Mouse (Mus musculus) brown adipose tissue, adult 24 weeks (tissue): ENCODE data around the gene R3hdm4. TPM values are rescaled to one million over a fixed set of nuclear protein-coding genes. Genes with fewer than 3 reads are reported as not detected.

Experiments
- H3K27ac ChIP-seq: fragments of 200-500 bp; replicated peaks from 2 replicates; pipeline ENCODE4 v1.5.1; 2012; ENCODE audit warnings: low read depth, mild to moderate bottlenecking, low read length
- H3K4me1 ChIP-seq: fragments of 200-500 bp; 2 replicates; pipeline ENCODE4 v1.6.1; 2012; ENCODE audit warnings: low read length, mixed read lengths; ENCODE audit not compliant: control insufficient read depth, insufficient read depth, insufficient read length
- H3K4me3 ChIP-seq: fragments of 200-500 bp; 2 replicates; pipeline ENCODE4 v1.5.1; 2012; ENCODE audit warnings: low read depth, mild to moderate bottlenecking, low read length, moderate library complexity; ENCODE audit not compliant: insufficient read depth
- polyA plus RNA-seq: library from polyadenylated mRNA; stranded (reverse); fragments of >200 nt; gene quantifications from 2 replicates; pipeline ENCODE4 v1.2.4, GENCODE M21; 2012; ENCODE audit not compliant: missing spikeins, insufficient read depth, insufficient read length

Gene R3hdm4
- polyA plus RNA-seq, 1 experiment = 55.0 TPM

DNA sequence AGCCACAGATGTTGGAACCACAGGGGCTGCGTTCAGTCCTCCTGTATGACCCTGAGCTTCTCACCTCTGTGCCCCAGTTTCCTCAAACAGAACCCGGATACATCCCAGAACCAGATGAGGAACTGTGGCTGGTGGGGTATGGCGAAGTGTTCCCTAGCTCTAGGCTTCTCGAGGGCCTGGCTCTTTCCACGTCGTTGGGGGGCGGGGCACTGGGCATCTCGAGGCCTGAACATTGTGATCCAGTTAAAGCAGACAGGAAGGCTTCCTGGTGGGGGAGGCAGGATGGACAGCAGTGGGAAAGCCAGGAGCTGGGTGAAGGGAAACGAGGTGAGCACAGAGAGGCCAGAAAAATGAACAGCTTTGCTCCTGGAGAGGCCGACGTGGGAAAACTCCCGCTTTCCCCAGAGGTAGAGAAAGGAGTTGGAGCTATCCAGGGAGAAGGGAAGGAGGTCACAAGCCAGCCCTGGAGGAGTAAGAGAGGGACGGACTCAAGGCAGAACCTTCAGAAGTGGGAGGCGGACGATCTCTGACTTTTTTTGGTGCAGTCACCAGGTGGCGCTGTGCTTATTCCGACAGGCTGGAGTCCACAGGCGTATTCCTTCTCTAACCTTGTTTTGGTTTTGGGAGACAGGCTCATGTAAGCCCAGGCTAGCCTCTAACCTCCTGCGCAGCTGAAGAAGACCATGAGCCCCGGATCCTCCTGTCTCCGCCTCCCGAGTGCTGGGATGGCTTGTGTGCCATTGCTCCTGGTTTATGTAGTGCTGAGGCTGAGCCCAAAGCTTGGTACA lies 37.5 kb downstream of the R3hdm4 start:
- Histone ChIP-seq H3K4me1 (peaks cover 3% of the 10 kb centered on the region), H3K4me3 (no peak overlapping the region), H3K27ac (no peak overlapping the region)

DNA sequence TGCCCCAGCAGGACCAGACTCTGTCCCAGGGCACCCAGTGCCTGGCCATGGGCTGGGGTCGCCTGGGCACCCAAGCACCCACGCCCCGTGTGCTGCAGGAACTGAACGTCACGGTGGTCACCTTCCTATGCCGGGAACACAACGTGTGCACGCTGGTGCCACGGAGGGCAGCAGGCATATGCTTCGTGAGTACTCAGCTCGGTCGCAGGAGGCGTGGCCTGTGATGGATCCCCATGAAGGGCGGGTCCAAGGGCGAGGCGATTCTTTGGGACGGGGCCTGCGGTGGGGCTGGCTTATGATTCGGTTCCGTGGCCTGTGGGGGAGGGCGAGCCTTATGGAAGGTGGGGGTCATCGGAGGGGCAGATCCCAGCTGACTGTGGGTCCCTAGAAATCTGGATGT lies 39.0 kb downstream of the R3hdm4 start:
- Histone ChIP-seq H3K4me1 (peaks cover 6% of the 10 kb centered on the region), H3K4me3 (no peak overlapping the region), H3K27ac (no peak overlapping the region)

DNA sequence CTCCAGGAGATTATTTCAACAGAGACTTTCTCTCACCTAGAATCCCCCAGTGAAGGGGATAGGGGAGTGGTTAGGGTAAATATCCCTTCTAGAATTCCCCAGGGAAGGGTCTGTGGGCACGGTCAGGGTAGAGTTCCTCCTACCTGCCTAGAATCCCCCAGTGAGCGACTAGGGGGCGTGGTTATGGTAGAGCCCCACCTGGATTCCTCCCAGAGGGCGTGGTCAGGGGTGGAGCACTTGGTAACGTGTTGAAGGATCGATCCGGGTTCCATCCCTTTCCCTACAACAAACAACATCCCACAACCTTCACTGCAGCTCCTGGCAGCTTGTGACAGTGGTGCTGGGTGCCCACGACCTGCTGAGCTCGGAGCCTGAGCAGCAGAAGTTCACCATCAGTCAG lies 40.3 kb downstream of the R3hdm4 start:
- Histone ChIP-seq H3K27ac (no peak overlapping the region), H3K4me1 (peaks cover 6% of the 10 kb centered on the region), H3K4me3 (no peak overlapping the region)

DNA sequence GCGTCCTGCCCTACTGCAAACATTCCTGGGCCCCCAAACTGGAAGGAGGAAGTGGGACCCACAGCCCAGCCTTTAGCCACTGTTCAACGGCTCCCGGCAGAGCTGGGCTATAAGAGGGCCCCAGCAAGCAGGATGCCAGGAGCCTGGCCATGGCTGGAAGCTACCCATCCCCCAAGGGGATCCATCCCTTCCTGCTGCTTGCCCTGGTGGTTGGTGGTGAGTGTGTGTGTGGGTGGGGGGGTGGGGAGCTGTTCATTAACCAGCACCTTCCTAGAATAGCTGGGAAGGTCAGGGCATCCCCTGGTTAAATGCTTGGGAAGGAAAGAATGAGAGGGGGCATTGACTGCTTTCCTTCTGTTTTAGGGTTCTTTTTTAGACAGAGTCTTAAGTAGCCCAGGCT lies 41.5 kb downstream of the R3hdm4 start:
- Histone ChIP-seq H3K4me3 (no peak overlapping the region), H3K27ac (no peak overlapping the region), H3K4me1 (peaks cover 6% of the 10 kb centered on the region)

DNA sequence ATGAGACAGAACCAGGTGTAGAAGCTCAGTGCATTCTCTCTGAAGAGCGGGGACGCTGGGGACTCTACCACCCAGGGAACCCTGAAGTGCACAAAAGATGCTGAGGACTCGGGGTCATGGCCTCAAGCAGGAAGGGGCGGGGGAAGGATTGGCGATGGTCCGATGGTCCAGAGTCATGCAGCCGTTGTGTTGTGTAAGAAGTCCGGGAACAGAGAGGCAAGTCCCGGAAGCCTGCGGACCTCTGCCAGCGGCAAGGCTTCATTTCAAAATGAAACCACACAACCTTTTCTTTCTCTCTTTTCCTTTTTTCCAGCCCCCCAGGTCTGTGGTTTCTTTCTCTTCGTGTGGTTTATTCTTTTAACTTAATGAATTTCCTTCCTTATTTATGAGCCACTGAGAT lies 43.3 kb downstream of the R3hdm4 start:
- peak overlapping the region; percentile 7; the same call in 1 of the 2 replicates for H3K4me3 ChIP-seq
- peak overlapping the region; percentile 17 for H3K27ac ChIP-seq
- peaks cover 3% of the 10 kb centered on the region for H3K4me1 ChIP-seq

DNA sequence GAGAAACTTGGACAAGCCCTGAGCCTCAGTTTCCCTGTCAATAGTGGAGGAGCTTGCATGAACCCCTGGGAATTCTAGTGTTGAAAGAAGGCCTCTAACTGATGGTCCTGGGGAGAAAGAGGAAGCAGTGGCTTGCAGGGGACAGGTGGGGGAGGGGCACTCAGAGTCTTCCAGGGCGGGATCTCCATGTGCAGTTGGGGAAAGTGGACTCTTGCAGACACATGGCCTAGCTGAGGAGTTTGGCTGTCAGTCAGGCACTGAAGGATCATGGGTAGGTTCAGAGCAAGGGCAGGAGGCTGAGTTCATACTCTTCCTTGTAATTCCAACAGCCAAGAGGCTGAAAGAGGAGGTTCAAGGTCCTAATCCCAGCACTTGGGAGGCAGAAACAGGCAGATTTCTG lies 43.8 kb downstream of the R3hdm4 start:
- no peak overlapping the region for H3K27ac ChIP-seq
- H3K4me3 ChIP-seq = no peak overlapping the region
- H3K4me1 ChIP-seq = peaks cover 3% of the 10 kb centered on the region

DNA sequence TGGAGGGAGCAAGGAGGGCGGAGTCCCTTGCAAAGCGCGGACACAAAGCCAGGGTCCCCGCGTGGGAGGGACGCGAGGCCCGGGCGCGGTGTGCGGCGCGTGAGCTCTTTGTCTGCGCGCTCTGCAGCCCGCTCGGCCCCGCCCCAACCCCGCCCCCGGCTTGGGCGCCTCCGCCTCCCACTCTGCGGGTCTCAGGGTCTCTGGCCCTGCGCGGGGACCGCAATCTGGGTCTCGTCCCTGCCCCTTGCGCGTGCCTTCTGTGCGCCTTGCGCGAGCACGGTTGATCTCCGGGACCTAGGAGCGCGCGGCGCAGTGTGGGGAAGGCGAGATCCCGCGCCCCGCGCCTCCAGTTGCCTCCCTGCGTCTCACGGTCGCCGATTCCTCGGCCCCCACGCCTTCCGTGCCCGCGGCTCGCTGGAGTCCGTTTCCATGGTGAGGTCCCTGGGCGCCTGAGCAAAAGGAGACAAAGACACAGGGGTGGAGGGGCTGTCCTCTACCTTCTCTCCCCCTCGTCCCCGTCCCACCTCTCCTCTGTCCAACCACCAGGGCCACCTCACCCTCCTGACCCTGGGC lies 46.6 kb downstream of the R3hdm4 start, which contains the start of the genes Prtn3 and Plppr3:
Gene Prtn3 (plus strand): TSS at position 187 of the 573 bp plus-strand sequence.
Gene Plppr3 (minus strand): TSS at position 345 of the 573 bp plus-strand sequence.
- Histone ChIP-seq H3K4me1 (peaks cover 3% of the 10 kb centered on the region; the same call in 1 of the 2 replicates), H3K27ac (no peak within 1 kb of the TSS), H3K4me3 (peak within 1 kb of the TSS; percentile 48)

DNA sequence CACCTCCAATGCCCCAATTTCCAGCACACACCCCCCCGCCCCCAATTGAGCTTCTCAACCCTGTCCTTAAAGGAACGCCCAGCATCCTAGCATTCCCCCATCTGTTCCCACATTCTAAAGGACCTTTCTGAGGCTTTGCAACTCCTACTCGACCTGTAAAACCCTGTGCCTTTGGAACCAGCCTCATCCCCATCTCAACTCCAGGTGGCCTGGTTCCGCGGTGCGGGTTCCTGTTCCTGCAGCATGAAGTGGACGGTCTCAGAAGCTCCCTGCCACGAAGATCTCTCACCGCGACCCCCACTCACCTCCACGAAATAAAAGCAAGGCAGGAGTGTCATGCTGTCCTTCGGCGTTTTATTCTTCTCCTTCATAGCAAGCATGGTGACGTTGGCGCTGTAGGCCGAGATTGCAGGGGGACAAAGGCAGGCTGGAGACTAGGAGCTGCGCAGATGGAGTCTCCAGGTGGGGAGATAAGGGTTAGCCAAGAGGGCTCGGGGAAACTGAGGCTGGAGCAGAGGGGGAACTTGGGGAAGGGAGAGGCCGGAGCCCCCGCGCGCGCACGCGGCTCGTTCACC lies 47.2 kb downstream of the R3hdm4 start:
- Histone ChIP-seq H3K4me1 (peaks cover 3% of the 10 kb centered on the region; the same call in 1 of the 2 replicates), H3K4me3 (peak overlapping the region; percentile 48), H3K27ac (no peak overlapping the region)

DNA sequence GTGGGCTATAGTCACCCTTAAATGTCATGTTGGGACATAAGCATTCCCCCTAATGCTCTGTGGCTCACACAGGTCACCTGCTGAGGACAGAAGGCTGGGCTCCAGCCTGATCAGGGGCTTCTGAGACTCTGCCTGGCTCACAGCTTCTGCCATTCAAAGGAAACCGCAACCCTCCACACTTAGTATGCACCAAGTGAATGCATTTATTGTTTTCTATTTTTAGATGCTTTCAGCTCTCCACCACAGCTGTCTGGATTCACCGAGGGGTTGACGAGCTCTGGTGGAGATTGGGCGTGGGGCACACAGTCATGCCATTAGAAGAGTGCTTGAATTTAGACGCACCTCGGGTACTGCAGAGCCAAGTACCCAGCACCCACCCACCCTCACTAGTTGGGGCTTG lies 47.7 kb downstream of the R3hdm4 start:
- Histone ChIP-seq H3K4me1 (peaks cover 3% of the 10 kb centered on the region; the same call in 1 of the 2 replicates), H3K27ac (no peak overlapping the region), H3K4me3 (no peak overlapping the region)

DNA sequence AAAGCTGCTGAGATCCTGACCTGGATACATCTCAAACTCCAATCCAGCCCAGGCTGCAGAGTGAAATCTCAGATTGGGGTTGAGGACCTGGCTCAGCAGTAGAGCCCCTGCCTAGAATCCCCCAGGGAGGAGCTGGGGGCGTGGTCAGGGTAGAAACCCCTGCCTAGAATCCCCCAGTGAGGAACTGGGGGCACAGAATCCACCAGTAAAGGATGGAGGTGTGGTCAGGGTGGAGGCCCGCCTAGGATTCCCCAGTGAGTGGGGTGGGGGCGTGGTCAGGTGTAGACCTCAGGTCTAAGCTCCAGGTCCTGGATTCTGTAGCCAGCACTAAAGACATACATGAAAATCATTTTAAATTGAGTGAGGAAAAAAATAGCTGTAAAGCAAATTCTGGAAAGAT lies 48.1 kb downstream of the R3hdm4 start:
- H3K4me3 ChIP-seq = no peak overlapping the region
- no peaks in the 10 kb centered on the region for H3K4me1 ChIP-seq
- H3K27ac ChIP-seq = no peak overlapping the region

DNA sequence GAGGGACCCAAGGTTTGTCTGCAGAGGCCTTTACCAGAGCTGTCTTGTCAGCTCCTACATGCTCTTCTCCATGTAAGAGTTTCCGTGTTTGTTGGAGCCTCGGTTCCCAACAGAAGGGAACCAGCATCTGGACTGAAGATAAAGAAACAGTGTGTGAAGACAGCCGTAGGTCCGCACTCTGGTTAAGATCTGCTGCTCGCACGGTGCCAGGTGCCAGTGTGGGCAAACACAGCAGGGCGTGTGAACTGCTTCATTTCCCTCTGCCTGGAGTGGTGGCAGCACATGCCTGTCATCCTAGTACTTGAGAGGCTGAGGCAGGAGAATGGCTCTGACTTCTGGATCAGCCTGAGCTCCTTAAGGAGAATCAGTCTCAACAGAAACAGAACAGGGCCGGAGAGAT lies 49.2 kb downstream of the R3hdm4 start:
- no peaks in the 10 kb centered on the region for H3K4me1 ChIP-seq
- H3K4me3 ChIP-seq = no peak overlapping the region
- H3K27ac ChIP-seq = no peak overlapping the region

DNA sequence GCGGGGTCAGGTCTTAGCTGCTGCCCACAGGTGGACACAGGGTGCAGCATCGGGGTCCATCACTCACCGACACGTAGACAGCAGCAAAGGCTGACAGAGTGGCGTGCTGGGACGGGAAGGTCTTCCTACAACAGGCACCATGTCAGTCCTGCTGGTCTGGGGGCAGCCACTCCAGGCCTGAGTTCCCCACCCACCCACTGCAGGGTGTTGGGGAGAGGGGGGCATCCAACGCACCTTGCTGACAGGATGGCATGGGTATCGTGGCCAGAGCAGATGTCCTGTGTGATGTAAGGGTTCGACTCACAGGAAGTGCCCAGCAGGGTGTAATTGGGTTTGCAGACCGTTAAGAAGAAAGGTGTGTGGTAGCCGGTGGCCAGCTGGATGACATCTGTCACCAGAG lies 54.4 kb downstream of the R3hdm4 start:
- Histone ChIP-seq H3K27ac (no peak overlapping the region), H3K4me3 (no peak overlapping the region), H3K4me1 (no peaks in the 10 kb centered on the region)

DNA sequence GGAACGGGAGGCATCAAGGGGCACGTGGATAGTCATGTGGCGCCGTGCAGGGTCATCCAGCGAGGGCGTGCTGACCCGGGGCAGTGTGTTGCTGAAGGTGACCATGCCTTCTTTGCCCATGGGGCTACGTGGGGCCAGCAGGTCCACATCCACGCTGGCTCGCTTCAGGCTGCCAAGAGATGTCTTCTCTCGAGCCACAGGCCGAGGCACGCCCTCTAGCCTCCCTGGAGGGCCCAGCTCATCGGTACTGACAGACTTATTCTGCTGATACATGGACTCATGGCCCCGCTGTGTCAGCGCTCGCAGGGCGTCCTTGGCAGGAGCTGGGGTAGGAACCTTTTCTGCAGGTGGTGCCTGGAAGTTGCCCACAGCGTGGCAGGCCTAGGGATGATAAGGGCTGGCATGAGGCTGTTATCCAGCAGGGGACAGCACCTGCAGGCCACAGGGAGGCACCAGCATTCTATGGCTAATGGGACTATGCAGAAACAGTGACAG lies 55.2 kb downstream of the R3hdm4 start:
- Histone ChIP-seq H3K27ac (no peak overlapping the region), H3K4me3 (no peak overlapping the region), H3K4me1 (no peaks in the 10 kb centered on the region)

DNA sequence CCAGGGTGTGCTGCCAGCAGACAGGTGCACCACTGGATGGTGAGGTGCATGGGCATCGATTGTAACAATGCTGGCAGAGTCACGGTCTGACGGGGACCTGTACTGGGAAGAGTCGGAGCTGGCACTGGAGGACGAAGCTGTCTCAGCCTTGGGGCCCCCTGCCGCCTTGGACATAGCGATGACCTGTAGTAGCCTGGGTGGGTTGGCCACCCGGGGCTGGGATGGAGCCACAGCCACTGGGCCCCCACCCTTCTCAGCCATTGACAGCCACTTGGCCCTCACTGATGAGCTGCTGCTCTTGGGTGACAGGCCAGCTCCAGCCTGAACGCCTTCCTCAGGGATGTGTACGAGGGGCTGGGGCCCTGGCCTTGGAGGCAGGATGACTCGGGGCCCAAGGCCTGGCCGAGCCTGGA lies 55.8 kb downstream of the R3hdm4 start:
- H3K4me1 ChIP-seq = no peaks in the 10 kb centered on the region
- H3K27ac ChIP-seq = no peak overlapping the region
- H3K4me3 ChIP-seq = no peak overlapping the region

DNA sequence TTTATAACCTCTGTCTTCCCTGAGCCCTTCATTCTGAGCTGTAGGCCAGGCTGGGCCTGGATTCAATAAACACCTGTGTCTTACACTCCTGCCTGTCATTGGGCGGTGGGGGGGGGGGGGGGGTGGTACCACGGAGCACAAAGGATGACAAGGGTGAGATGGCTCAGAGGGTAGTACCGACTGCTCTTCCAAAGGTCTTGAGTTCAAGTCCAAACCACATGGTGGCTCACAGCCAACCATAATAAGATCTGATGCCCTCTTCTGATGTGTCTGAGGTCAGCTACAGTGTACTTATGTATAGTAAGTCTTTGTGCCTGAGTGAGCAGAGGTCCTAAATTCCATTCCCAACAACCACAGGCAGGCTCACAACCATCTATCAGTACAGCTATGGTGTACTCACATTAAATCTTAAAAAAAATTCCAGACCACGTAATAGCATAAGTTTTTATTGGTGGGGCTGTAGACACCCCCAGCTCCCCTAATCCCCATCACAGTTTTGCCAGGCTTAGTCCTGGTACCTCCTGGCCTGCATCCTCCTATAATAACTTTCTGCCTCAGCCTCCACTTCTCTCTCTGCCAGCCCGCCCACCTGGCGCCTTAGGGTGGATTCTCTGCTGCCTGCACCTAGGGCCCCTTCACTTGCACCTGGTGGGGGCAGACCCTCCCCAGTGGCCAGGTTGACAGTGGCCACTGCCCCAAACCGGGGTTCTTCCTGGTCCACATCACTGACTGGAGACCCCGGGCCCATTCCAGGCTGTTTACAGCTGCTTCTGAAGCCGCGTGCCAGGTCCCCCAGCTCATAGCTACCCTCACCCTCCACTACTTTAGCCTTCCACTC lies 56.4 kb downstream of the R3hdm4 start:
- Histone ChIP-seq H3K4me3 (no peak overlapping the region), H3K4me1 (no peaks in the 10 kb centered on the region), H3K27ac (no peak overlapping the region)
